Mouse (Mus musculus) skeletal muscle tissue, postnatal 0 days (tissue): Measurements from ENCODE around the gene Fbxw25. TPM values are rescaled to one million over a fixed set of nuclear protein-coding genes. Genes with fewer than 3 reads are reported as not detected.

ENCODE experiments used
- polyA plus RNA-seq: library from polyadenylated mRNA; unstranded; fragments of >200 nt; fragmentation: Nextera tagmentation; extraction: Ambion mirVana; gene quantifications from 2 replicates; pipeline ENCODE4 v1.2.1, GENCODE M21; 2015

Gene Fbxw25
- not detected in 2 replicates for polyA plus RNA-seq

GRCm38 (mm10) chr9:109664552-109664951 lies at the start of gene Fbxw25:
Gene Fbxw25 (minus strand): TSS chr9:109664652.

DNA sequence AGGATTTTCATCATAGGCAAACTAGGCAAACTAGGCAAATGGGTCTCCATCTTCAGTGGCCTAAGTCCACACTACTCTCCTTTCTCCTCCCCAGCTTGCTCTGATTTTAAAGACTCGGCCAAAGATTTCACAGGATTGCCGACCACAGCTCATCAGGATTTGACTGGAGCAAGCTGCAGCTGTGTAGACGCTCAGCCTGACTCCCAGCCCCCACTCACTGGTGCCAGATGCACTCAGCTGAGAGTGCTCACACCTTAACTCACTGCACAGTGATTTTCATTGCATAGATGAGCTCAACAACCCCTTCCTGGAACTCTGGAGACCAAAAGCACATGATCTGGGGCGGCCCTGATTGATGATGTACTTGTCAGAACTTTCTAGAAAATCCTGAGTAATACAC lies 38.1 kb upstream of the Fbxw25 start, which contains the start of gene Fbxw18:
Gene Fbxw18 (minus strand): TSS at position 101 of the 400 bp plus-strand sequence.

GRCm38 (mm10) chr9:109625957-109626356 lies 38.5 kb downstream of the Fbxw25 start, which contains the start of gene Fbxw24:
Gene Fbxw24 (minus strand): TSS chr9:109626057.

Other genes with a start within 250 kb of the Fbxw25 start
- not detected in 2 replicates for gene Fbxw16, start 215.5 kb downstream of the Fbxw25 start, polyA plus RNA-seq
- not detected in 2 replicates for gene Fbxw19, start 168.8 kb downstream of the Fbxw25 start, polyA plus RNA-seq
- not detected in 2 replicates for gene Fbxw15, start 96.4 kb downstream of the Fbxw25 start, polyA plus RNA-seq
- gene Fbxw24, start 38.6 kb downstream of the Fbxw25 start, polyA plus RNA-seq = not detected in 2 replicates
- gene Fbxw18, start 38.0 kb upstream of the Fbxw25 start, polyA plus RNA-seq = not detected in 2 replicates
- not detected in 2 replicates for gene Fbxw26, start 81.4 kb upstream of the Fbxw25 start, polyA plus RNA-seq
- gene Fbxw27, start 126.0 kb upstream of the Fbxw25 start, polyA plus RNA-seq = not detected in 2 replicates
- 0.40 TPM in 1 of 2 replicates, not detected in the other for gene Spink8, start 147.6 kb upstream of the Fbxw25 start, polyA plus RNA-seq
- gene Nme6, start 168.1 kb upstream of the Fbxw25 start, polyA plus RNA-seq = 44.2 and 44.5 TPM in 2 replicates
- 0.33 and 9.3 TPM in 2 replicates for gene Camp, start 185.0 kb upstream of the Fbxw25 start, polyA plus RNA-seq
- 7.0 and 8.7 TPM in 2 replicates for gene Cdc25a, start 210.9 kb upstream of the Fbxw25 start, polyA plus RNA-seq